Mouse (Mus musculus): Measurements from ENCODE around the gene Ndst4.

GRCm38 (mm10) chr3:125722953-125723352 lies 319.1 kb downstream of the Ndst4 start:
- TF ChIP-seq POLR2A (IDR thresholded peaks at IDR 0.05; ENCODE audit: borderline replicate concordance, extremely low read depth, insufficient read depth, insufficient read length, poor library complexity, severe bottlenecking) = no peak
- TF ChIP-seq CTCF (IDR thresholded peaks at IDR 0.05; ENCODE audit: borderline replicate concordance, extremely low read depth, insufficient read depth, insufficient read length) = no peak

All from brain, embryonic 14.5 days (tissue).